Mouse (Mus musculus) brain, adult 2 months (tissue): ENCODE measurements around the gene Ltbp1.
A peak's percentile ranks its signal among the peaks of the same experiment; 100 is the strongest.

Experiments used
- DNase-seq: peaks from one replicate; pipeline ENCODE4 v3.0.0; 2011; ENCODE audit warnings: low read depth, low spot score

Gene Ltbp1

DNA sequence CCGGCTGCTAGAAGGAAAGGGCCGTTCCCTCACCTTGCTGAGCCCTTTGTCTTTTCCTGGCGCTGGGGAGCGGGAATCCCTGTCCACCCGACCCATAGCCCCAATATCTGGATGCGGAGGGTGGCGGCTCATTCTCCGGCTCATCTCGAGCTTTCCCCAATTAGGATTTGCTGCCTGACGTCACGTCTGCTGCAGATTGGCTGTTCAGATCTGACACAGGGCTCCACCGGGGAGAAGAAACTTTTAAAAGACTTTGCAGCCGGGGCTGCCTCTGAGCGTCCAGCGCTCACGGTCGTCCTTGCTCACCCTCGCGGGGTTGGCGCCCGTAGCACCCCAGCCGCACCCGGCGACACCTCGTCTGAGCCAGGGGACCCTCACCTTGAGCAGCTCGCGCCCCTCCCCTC is at the start of gene Ltbp1:
Ltbp1 (plus strand) TSS at position 288 of the 404 bp plus-strand sequence.
- peak; percentile 65 for DNase-seq

DNA sequence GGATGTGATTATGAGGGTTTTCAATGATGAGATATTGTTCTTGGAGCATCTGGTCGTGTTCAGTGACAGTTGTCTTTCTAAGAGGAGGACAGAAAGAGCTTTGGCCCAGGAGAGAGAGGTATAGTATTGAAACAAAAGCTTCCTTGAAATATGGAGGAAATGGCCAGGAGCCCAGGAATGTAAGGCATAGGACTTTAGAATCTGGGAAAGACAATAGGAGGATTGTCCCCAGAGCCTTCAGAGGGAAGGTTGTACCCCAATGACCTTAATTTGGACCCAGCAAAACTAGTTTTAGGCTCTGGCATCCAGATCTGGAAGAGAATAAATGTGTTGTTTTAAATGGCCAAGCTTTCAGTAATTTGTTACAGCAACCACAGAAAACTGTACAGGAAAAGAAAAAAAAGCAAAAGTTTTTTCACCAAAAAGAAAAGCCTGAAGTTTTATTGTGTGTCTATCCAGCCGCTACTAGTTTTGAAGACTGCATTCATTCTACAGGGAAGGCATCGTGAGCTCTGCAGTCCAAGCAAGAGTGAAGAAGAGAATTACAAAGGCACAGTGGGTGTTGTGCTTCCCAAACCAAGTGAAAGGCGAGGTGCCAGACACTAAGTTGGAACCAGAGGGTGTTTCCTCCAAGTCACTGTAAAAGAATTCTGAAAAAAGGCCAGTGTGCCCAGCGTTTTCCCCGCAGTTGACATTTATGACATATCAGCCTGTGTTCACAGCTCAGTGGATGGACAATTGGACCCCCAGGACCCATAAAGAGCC is 45.7 kb upstream of the Ltbp1 start:
- peak; percentile 47 for DNase-seq

DNA sequence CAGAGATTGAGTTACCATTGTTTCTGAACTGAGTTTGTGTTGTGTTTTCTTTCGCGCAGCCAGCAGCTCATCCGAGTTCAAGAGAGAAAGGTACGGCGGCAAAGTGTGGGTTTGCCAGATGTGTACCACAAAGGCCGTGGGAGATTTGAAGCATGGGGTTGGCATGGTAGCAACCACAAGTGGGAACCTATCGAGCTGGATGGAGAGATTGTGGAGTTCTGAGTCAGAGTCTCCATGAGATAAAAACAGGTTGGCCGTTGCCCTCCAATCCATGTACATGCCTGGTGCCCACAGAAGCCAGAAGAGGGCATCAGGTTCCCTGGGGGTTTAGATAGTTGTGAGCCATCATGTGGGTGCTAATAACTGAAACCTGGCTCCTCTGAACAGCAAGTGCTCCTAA is 42.1 kb upstream of the Ltbp1 start:
- no peak for DNase-seq

DNA sequence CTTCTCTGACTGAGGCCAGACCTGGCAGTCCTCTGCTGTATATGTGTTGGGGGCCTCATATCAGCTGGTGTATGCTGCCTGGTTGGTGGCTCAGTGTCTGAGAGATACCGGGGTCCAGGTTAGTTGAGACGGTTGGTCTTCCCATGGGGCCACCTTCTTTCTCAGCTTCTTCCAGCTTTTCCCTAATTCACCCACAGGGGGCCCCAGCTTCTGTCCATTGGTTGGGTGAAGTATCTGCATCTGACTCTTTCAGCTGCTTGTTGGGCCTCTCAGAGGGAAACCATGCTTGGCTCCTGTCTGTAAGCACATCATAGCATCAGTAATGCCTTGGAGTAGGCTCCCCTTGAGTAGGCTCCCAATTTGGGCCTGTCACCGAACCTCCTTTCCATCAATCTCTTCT is 41.5 kb upstream of the Ltbp1 start:
- no peak for DNase-seq

DNA sequence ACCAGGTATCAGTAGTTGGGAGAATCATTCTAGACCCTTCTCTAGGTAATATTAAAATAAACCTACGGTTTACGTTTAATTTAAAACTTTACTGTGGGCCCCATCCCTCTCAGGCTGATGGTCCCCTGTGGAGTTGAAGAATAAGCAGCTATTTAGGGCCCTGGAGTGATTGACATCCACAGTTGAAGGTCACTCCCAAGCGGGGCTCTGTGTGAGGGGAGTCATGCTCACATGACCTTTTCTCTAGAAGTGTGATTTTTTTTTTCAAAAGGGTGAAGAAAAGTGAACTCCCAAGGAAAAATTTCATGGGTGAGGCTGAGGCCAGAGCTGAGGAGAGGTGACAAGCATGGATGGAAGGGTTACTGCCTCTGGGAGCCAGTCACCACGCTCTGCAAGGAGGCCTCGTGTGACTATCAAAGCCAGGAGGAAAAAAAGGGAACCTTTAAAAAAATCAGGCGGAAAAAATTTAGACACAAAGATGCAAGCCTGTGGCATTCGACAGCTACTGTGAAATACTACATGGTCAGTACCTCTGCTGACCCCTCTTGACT is 38.0 kb upstream of the Ltbp1 start:
- no peak for DNase-seq

DNA sequence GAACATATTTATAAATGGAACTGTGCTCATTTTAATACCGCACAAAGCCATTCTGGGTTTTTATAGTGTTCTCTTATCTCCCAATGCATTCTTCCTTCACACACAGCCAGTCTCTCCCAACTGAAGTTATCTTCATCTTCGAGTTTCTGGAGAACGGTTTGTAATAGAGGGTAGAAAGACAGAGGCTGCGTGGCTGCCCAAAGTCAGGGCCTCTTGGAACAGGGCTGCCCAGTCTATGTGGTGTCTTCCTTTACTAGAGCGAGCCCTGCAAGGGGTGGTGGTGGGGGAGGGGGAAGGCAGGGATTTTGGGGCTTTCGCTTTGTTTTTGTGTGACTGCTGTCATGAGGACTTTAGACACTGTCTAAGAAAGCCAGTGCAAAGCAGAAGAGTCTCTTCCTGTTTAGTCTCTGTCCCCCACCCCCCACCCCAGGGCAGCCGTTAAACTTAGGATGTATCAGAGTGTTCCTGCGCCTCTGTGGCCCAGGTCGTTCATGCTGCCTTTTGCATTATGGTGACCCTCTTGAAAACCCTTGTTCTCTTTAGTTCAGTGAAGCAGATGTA is 37.1 kb upstream of the Ltbp1 start:
- no peak for DNase-seq

DNA sequence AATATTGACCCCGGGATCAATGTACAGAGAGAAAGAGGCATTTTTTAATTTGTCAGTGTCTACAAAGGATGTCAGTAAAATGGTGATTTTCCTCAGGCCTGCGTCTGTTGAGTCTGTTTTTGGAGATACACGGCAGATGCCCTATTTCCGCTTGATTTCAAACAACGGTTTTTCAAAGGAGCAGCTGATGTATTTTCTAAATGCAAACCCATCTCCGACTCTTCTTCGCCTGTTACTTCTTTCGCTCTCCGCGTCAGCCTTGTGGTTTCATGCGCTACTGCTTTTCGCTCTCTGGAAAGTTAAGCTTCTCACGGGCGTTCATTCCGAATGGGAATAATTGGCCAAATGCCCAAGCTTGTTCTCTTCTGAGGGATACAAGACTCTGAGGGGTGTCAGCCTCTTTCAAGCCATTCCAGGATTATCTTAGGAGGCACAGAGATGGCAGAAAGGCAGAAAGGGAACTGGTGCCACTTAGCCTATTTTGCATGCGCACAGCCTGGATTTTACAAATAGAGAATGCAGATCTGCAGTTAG is 36.6 kb upstream of the Ltbp1 start:
- DNase-seq, result peak; percentile 17

DNA sequence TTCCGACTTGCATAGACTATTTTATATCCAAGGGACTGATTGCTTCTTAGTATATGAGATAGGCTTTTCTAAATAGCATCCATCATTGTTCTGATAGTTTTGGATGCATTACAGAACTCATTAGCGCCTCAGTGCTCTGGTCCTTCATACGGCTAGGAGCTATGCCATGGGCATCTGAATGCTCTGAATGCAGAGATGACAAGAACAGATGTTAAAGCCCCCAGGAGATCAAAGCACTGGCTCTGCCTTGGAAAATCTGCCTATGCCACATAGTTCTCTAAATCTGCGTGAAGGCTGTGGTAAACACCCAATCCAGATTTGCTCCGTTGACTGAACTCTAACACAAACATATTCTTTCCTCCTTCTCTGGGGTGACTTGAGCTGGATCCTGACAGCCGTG is 30.2 kb upstream of the Ltbp1 start:
- DNase-seq, result no peak

DNA sequence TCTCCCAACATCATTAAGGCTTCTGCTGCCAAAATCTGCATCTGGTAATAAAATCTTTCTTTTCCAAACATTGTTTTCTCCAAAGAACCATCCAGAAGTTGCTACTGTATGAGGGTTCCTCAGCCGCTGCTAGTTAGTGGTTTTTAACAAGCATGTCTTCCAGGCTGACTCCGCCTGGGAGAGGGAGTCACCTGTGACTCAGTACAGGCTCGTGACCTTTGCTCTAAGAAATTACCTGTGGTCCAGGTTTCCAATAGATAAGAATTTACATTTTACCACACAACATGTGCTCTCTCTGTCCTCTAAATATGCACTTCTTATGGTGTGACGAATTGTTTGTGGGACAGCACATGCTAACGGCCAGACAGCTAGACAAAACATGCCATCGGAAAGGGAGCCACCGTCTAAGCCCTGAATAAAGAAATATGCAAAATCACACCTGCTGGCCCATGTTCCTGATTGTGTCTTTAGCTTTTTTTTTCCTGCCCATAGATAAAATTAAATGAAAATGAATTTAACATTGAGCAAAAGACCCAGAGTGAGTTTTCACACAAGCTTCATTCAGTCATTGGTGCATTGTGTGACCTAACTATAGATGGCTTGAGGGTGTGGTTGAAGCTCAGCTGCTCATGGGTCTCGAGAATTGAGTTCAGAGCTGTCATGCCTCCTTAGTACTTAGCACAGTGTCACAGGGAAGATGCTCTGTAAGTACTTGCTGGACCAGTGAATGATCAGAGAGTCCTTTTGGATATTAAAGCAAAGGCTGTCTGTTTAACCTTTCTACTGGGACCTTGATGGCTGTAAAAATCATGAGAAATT is 29.0 kb upstream of the Ltbp1 start:
- no peak for DNase-seq

DNA sequence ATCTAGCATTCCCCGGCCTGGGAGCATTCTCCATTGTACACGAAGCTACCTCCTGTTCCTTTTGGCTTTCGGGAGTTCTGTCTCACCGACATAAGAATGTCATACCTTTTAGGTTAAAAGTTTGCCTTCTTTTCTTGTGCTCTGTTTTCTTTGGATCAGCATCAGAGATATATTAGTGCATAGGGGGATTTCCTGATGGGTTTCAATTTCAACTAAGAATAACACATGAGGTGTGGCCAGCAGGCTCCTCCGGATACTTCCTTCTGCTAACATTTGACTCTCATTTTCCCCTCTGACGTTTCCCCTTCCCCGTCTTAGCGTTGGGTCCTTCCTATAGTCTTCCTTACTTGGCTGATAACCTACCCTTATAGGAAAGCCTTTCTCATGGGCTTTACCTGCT is 25.6 kb upstream of the Ltbp1 start:
- no peak for DNase-seq

DNA sequence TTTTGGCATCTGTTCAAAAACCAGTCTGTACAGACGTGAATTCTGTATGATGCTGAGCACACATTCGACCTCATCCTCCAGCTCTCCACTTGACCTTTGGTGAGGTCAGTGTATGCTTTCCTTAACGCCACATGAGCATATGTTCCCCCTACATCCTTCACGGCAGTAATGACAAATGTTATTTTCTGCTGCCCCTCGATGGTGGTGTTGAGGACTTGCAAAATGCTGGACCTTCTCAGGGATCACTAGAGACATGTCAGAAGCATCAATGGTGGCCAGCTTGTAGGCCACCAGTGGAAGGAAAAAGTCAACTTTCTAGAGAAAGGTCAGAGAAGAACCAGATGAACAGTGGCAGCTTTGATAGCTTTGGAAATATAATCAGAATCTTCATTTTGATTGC is 23.7 kb upstream of the Ltbp1 start:
- DNase-seq, result no peak

DNA sequence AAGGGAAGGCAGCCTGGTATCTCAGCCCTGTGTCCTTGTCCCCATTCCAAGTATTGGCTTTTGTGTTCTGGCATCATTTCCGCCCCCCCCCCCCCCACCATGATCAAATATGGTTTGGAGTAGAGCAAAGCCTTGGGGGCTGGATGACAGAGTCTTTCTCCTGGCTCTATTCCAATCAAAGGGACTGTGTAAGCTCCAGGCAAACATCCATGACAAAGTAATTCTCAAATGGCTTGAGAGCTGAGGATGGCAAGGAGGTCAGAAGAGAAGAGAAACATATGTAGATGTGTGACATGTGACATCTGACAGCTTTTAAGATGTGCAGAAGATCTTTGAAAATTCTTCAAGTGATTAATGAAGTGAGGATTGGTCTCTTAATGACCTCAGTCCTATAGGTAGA is 22.5 kb upstream of the Ltbp1 start:
- DNase-seq, result no peak

DNA sequence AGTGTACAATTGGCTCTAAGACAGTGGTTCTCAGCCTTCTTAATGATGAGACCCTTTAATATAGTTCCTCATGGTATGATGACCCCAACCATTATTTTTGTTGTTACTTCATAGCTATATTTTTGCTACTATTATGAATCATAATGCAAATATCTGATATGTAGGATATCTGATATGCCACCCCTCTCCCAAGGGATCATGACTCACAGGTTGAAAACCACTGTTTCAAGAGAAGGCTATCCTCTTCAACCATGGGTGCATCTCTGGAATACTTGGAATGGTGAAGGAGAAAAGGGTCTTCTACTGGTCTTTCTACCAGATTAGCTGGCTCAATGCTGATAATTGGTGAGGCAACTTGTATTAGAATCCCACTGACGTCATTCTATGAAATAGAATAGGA is 21.3 kb upstream of the Ltbp1 start:
- no peak for DNase-seq

DNA sequence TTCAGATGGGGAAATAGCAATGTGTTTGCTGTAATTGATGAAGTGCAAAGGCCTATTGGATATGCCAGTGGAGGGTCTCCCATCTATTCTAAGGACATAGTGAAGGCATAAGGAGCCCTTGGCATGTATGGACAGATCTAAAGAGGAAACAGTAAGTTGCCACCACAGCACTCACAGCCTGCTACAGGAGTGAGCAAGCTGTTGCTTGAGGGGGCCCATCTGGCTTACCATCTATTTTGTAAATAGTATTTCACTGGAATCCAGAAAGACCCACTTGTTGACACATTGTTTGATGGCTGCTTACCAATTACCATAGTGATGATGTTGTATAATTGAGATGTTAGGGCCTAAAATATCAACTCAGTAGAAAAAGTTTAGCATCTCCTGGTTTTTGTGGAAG is 20.7 kb upstream of the Ltbp1 start:
- DNase-seq, result peak; percentile 43

DNA sequence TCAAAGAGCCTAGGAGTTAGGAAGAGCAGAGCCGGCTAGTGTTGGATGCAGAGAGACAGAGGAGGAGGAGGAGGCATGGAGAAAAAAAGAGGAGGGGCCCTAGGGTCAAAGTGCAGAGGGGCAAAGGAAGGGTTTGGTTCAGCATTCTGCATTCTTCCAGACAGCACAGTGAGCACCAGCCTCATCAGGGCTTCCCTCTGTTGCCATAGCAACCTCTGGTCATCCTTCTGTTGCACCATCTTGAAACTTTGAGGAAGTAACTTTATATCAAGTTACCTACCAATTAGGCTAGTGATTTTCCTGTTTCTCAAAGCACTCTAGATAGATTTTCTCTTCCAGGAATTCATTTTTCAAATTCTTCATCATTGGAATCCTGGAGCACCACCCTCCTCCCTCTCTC is 18.3 kb upstream of the Ltbp1 start:
- DNase-seq, result peak; percentile 4

DNA sequence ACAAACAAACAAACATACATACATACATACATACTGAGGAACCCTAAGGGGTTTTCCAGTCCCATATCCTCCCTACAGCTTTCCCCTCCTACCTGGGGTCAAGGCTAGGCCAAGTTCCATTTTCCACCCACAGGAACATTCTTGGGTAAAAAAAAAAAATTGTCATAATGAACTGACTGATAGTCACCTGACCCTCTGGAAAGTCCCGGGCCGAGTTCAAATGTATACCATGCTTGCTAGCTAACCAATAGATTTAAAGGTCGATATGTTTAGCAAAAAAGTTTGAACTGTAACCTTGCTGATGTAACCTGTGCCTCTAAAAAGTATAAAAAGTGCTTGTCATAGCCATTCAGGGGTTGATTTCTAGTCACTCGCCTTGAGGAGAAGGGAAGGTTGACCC is 15.7 kb upstream of the Ltbp1 start:
- no peak for DNase-seq

DNA sequence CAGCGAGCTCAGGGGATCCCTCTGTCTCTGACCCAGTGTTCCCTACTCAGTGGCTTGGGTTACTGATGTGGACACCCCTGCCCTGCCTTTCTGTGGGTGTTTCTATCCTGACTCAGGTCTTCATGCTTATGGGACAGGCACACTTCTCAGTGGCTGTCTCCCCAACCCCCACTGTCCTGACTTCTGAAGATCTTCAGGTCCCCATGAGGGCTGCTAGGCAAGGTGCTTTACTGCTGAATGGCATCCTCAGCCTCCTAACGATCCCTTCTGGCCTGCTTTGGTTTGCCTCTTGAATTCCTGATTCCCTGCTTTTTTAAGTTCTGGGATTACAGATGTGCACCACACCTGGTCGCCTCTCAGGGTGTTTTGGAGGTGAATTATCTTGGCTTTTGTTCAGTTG is 14.8 kb upstream of the Ltbp1 start:
- DNase-seq, result no peak

DNA sequence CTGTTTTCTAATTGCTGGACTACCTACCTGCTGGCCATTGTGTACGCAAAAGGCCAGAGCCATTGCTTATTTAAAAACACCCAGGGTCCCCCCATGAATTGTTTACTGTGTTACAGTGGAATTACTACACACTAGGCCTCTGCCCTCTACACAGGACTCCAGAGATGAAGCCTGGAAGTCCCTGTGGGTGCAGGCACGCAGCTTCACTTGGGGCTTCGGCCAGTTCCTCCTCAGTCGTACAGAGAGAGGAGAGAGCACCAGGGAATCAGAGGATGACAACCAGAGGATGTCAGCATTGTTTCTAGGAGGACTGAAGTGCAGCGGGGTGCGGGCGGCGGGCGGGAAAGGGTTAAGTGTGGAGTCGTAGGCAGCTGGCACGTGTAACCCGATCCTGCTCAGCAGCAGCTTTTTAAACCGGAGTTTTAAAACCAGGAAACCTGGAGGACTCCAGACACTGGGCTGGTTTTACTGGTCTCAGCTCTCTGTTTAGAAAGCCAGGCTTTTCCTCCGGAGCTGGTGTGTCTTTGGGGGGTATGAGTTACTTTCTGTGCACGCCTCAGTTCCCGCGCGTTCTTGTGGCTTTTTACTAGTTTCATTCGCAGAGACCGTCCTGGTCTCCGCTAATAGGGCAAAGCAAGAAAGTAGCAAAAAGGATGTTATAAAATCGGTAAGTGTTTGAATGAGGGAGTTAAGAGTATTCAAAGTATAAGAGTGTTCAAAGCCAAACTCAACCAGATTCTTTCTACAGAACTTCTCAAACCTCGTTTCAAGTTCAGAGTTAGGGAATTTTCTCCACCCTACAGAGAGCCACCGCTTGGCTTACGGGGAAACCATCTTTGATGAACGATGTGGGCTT is 11.4 kb upstream of the Ltbp1 start:
- DNase-seq, result no peak

DNA sequence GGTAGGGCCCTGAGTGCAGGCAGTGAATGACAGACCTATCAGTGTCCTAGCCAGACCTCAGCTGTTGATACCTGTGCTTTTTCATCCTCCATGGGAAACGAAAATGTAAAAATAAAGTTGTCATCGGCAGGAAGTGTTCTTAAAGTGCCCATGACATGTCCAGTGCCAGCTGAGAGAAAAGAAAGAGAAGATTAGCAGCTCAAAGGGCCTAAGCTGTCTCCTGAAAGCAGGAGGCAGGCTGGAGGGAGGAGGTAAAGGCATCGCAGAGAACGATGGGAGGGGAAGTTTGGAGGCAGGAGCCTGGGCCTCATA is 10.8 kb upstream of the Ltbp1 start:
- DNase-seq, result no peak

DNA sequence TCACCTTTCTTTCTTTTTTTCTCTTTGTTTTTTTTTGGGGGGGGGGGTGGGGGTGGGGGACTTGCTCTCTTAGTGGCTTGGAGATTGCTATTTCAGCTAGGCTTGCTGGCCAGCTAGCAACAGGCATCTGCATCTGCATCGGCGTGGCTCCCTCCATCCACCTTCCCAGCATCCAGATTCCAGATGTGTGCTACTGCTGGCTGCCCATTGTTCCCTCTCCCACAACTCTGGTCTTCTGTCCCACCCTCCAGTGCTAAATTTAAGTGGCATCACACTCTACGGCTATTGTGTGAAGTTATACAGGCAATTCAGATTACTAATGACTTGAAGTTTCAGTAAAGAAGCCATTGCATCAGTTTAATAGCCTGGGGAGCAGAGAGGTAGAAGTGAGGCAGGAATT is 10.1 kb upstream of the Ltbp1 start:
- no peak for DNase-seq

DNA sequence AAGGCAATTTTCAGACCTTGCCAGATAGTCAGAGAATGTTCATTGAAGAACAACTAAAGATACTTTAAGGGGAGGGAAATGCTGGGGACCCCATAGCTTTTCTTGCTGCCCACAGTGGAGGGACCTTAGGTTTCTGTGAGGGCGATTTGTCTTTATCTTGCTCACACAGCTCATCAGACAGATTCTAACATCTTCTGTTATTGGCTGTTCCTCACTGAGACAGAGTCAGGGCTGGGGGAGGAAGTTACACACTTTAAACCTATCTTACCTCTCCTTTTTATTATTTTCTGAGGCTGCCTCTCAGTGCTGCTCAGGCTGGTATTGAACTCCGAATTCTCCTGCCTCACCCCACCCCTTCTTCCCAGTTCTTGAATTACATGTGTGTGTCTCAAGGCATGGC is 5.3 kb upstream of the Ltbp1 start:
- DNase-seq, result no peak

DNA sequence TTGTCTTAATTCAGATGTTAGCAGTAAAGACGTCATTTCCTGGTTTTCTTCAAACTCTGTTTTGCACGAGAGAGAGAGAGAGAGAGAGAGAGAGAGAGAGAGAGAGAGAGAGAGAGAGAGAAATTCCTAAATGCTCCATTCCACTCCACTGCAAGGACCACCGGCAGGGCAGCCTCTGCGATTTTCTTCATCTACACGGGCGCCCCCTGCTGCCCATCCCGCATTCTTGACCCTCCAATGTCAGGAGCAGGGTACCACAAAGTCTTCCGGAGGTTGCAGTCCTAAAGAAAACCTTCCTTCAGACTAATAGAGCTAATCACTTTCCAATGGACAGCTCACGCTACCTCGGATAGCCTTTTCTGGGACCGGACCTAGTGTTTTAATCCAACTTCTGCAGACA is 548 bp upstream of the Ltbp1 start:
- peak; percentile 64 for DNase-seq
